Mouse (Mus musculus): ENCODE measurements around the gene Slc24a3.

Slc24a3 gene

GRCm38 (mm10) chr2:145546071-145546470, 378.5 kb downstream of the Slc24a3 start:
- DNase-seq (ENCODE audit: low spot score in 2 of 2): no peak

- DNase-seq (ENCODE audit: low spot score in 2 of 2): no peak
Observed at GRCm38 (mm10) chr2:145554722-145555252, 387.2 kb downstream of the Slc24a3 start.

- no peak for DNase-seq (ENCODE audit: low spot score in 2 of 2)
Observed at GRCm38 (mm10) chr2:145555713-145556112, 388.2 kb downstream of the Slc24a3 start.

GRCm38 (mm10) chr2:145557361-145557931, 389.9 kb downstream of the Slc24a3 start:
- peak in 1 of 2 experiments; percentile 2 for DNase-seq (ENCODE audit: low spot score in 2 of 2)

GRCm38 (mm10) chr2:145562493-145562892, 394.9 kb downstream of the Slc24a3 start:
- no peak for DNase-seq (ENCODE audit: low spot score in 2 of 2)

GRCm38 (mm10) chr2:145564596-145564995, 397.0 kb downstream of the Slc24a3 start:
- no peak for DNase-seq (ENCODE audit: low spot score in 2 of 2)

- DNase-seq (ENCODE audit: low spot score in 2 of 2): no peak
Observed at GRCm38 (mm10) chr2:145566904-145567303, 399.4 kb downstream of the Slc24a3 start.

GRCm38 (mm10) chr2:145571943-145572342, 404.4 kb downstream of the Slc24a3 start:
- no peak for DNase-seq (ENCODE audit: low spot score in 2 of 2)

GRCm38 (mm10) chr2:145574148-145574547, 406.6 kb downstream of the Slc24a3 start:
- DNase-seq (ENCODE audit: low spot score in 2 of 2): no peak

- DNase-seq (ENCODE audit: low spot score in 2 of 2): no peak
Observed at GRCm38 (mm10) chr2:145583103-145583502, 415.5 kb downstream of the Slc24a3 start.

- no peak for DNase-seq (ENCODE audit: low spot score in 2 of 2)
Observed at GRCm38 (mm10) chr2:145585437-145585836, 417.9 kb downstream of the Slc24a3 start.

GRCm38 (mm10) chr2:145588009-145588737, 420.6 kb downstream of the Slc24a3 start:
- peak; percentile 21 to 33 for DNase-seq (ENCODE audit: low spot score in 2 of 2)

- no peak for DNase-seq (ENCODE audit: low spot score in 2 of 2)
Observed at GRCm38 (mm10) chr2:145591881-145592280, 424.3 kb downstream of the Slc24a3 start.

- DNase-seq (ENCODE audit: low spot score in 2 of 2): peak in 1 of 2 experiments; percentile 45
Observed at GRCm38 (mm10) chr2:145593649-145594347, 426.2 kb downstream of the Slc24a3 start.

- no peak for DNase-seq (ENCODE audit: low spot score in 2 of 2)
Observed at GRCm38 (mm10) chr2:145597866-145598265, 430.3 kb downstream of the Slc24a3 start.

GRCm38 (mm10) chr2:145607844-145608243, 440.3 kb downstream of the Slc24a3 start:
- no peak for DNase-seq (ENCODE audit: low spot score in 2 of 2)

- DNase-seq (ENCODE audit: low spot score in 2 of 2): peak; percentile 23 to 55
Observed at GRCm38 (mm10) chr2:145610796-145611705, 443.5 kb downstream of the Slc24a3 start.

- DNase-seq (ENCODE audit: low spot score in 2 of 2): no peak
Observed at GRCm38 (mm10) chr2:145612937-145613336, 445.4 kb downstream of the Slc24a3 start.

- no peak for DNase-seq (ENCODE audit: low spot score in 2 of 2)
Observed at GRCm38 (mm10) chr2:145613705-145614104, 446.2 kb downstream of the Slc24a3 start.

- DNase-seq (ENCODE audit: low spot score in 2 of 2): no peak
Observed at GRCm38 (mm10) chr2:145619688-145620087, 452.1 kb downstream of the Slc24a3 start.

- no peak for DNase-seq (ENCODE audit: low spot score in 2 of 2)
Observed at GRCm38 (mm10) chr2:145620709-145621108, 453.2 kb downstream of the Slc24a3 start.
